Mouse (Mus musculus) bone marrow macrophage, adult 2 months (primary cell): ENCODE measurements around the gene Polq. TPM values are rescaled to one million over a fixed set of nuclear protein-coding genes. Genes with fewer than 3 reads are reported as not detected.

Source experiments
- H3K27ac ChIP-seq: 2 replicates; pipeline ENCODE4 v1.5.1; 2012; ENCODE audit warnings: low read depth, low read length; ENCODE audit not compliant: insufficient read depth
- H3K4me1 ChIP-seq: 2 replicates; pipeline ENCODE4 v1.6.1; 2012; ENCODE audit warnings: low read length; ENCODE audit not compliant: control insufficient read depth, insufficient read depth
- H3K4me3 ChIP-seq: 2 replicates; pipeline ENCODE4 v1.5.1; 2012; ENCODE audit warnings: mild to moderate bottlenecking, low read length, moderate library complexity; ENCODE audit not compliant: insufficient read depth
- CTCF ChIP-seq: IDR thresholded peaks from 2 replicates; pipeline ENCODE4 v1.5.1; 2012; ENCODE audit warnings: low read depth, mild to moderate bottlenecking, low read length, moderate library complexity
- POLR2A ChIP-seq: IDR thresholded peaks from 2 replicates; pipeline ENCODE4 v1.6.1; 2012; ENCODE audit warnings: mild to moderate bottlenecking, low read depth, low read length, borderline replicate concordance
- polyA plus RNA-seq: library from polyadenylated mRNA; stranded (reverse); fragments of >200 nt; gene quantifications from 2 replicates; pipeline ENCODE4 v1.2.4, GENCODE M21; 2012; ENCODE audit not compliant: missing spikeins, insufficient read depth, insufficient read length

Polq gene
- polyA plus RNA-seq, 1 experiment = 4.9 TPM

- Histone ChIP-seq H3K4me3 (0 out of 2 replicates have a peak overlapping the region, but pooled peaks have one; percentile 1), H3K27ac (peak overlapping the region; percentile 3; the same call in 1 of the 2 replicates), H3K4me1 (peaks cover 16% of the 10 kb centered on the region)
- TF ChIP-seq CTCF (no peak), POLR2A (no peak)
Measured at GRCm38 (mm10) chr16:36999366-36999972, 12.1 kb upstream of the Polq start.

- no peak for TF ChIP-seq POLR2A
- no peak for TF ChIP-seq CTCF
- Histone ChIP-seq H3K27ac (no peak overlapping the region), H3K4me3 (no peak overlapping the region), H3K4me1 (peaks cover 8% of the 10 kb centered on the region; the same call in 1 of the 2 replicates)
Measured at GRCm38 (mm10) chr16:37009262-37009661, 2.3 kb upstream of the Polq start.

GRCm38 (mm10) chr16:37010370-37010769 lies 1.2 kb upstream of the Polq start:
- Histone ChIP-seq H3K27ac (peak overlapping the region; percentile 7), H3K4me1 (peaks cover 8% of the 10 kb centered on the region; the same call in 1 of the 2 replicates), H3K4me3 (no peak overlapping the region)
- no peak for TF ChIP-seq CTCF
- no peak for TF ChIP-seq POLR2A

- TF ChIP-seq POLR2A = no peak
- no peak for TF ChIP-seq CTCF
- Histone ChIP-seq H3K4me3 (peak overlapping the region; percentile 93), H3K4me1 (peaks cover 8% of the 10 kb centered on the region; the same call in 1 of the 2 replicates), H3K27ac (no peak overlapping the region)
Measured at GRCm38 (mm10) chr16:37011922-37012289, 320 bp downstream of the Polq start.

GRCm38 (mm10) chr16:37012336-37012735 lies 750 bp downstream of the Polq start:
- Histone ChIP-seq H3K4me1 (peaks cover 8% of the 10 kb centered on the region; the same call in 1 of the 2 replicates), H3K4me3 (peak overlapping the region; percentile 93), H3K27ac (no peak overlapping the region)
- no peak for TF ChIP-seq POLR2A
- TF ChIP-seq CTCF = no peak

- Histone ChIP-seq H3K4me3 (no peak overlapping the region), H3K27ac (no peak overlapping the region), H3K4me1 (no peaks in the 10 kb centered on the region)
- TF ChIP-seq CTCF = no peak
- TF ChIP-seq POLR2A = no peak
Measured at GRCm38 (mm10) chr16:37027581-37027980, 16.0 kb downstream of the Polq start.

GRCm38 (mm10) chr16:37031996-37032395 lies 20.4 kb downstream of the Polq start:
- no peaks in the 10 kb centered on the region for H3K4me1 ChIP-seq
- TF ChIP-seq POLR2A (no peak), CTCF (no peak)
- H3K27ac ChIP-seq = no peak overlapping the region
- H3K4me3 ChIP-seq = no peak overlapping the region

- Histone ChIP-seq H3K4me3 (no peak overlapping the region), H3K27ac (no peak overlapping the region), H3K4me1 (no peaks in the 10 kb centered on the region)
- no peak for TF ChIP-seq CTCF
- TF ChIP-seq POLR2A = no peak
Measured at GRCm38 (mm10) chr16:37034751-37035150, 23.2 kb downstream of the Polq start.

- Histone ChIP-seq H3K4me1 (no peaks in the 10 kb centered on the region; the same call in 1 of the 2 replicates), H3K4me3 (no peak overlapping the region)
- TF ChIP-seq CTCF (no peak), POLR2A (no peak)
Measured at GRCm38 (mm10) chr16:37059631-37060030, 48.0 kb downstream of the Polq start.

GRCm38 (mm10) chr16:37061261-37061660 lies 49.7 kb downstream of the Polq start:
- no peak overlapping the region for H3K27ac ChIP-seq
- no peak overlapping the region for H3K4me3 ChIP-seq
- TF ChIP-seq CTCF (no peak), POLR2A (no peak)
- H3K4me1 ChIP-seq = no peaks in the 10 kb centered on the region; the same call in 1 of the 2 replicates

More at GRCm38 (mm10) chr16:37059631-37060030, 48.0 kb downstream of the Polq start:
- H3K27ac ChIP-seq = no peak overlapping the region
